Mouse (Mus musculus): ENCODE results near the gene Cmya5. TPM values are rescaled to one million over a fixed set of nuclear protein-coding genes. Genes with fewer than 3 reads are reported as not detected.

Cmya5 gene
- polyA plus RNA-seq, 1 experiment from 2014 or later, result 0.02 TPM

- Histone ChIP-seq H3K27me3 (no peaks in the 10 kb centered on the region), H3K36me3 (no peaks in the 10 kb centered on the region), H3K27ac (no peak overlapping the region), H3K4me3 (replicated peaks) (no peak overlapping the region), H3K4me1 (replicated peaks) (no peaks in the 10 kb centered on the region), H3K4me2 (no peak overlapping the region), H3K9ac (no peak overlapping the region), H3K9me3 (replicated peaks) (no peaks in the 10 kb centered on the region)
- 68% methylated on average over 7 of the region's 7 CpGs for WGBS (ENCODE audit: insufficient replicate concordance)
- DNase-seq, result no peak
- no peak for ATAC-seq (ENCODE audit: low read depth)
Observed at GRCm38 (mm10) chr13:93117241-93117640, 27.3 kb downstream of the Cmya5 start.

GRCm38 (mm10) chr13:93102340-93103090 lies 42.0 kb downstream of the Cmya5 start:
- Histone ChIP-seq H3K9me3 (replicated peaks) (no peaks in the 10 kb centered on the region), H3K27me3 (no peaks in the 10 kb centered on the region), H3K9ac (no peak overlapping the region), H3K4me2 (no peak overlapping the region), H3K27ac (no peak overlapping the region), H3K36me3 (no peaks in the 10 kb centered on the region), H3K4me3 (replicated peaks) (no peak overlapping the region), H3K4me1 (replicated peaks) (no peaks in the 10 kb centered on the region)
- ATAC-seq (ENCODE audit: low read depth) (no peak), DNase-seq (no peak)
- 59% methylated on average over 4 of the region's 4 CpGs for WGBS (ENCODE audit: insufficient replicate concordance)

GRCm38 (mm10) chr13:93098596-93098995 lies 45.9 kb downstream of the Cmya5 start:
- Histone ChIP-seq H3K36me3 (no peaks in the 10 kb centered on the region), H3K4me1 (replicated peaks) (no peaks in the 10 kb centered on the region; the same call in 1 of the 2 replicates), H3K9ac (no peak overlapping the region), H3K4me2 (no peak overlapping the region), H3K9me3 (replicated peaks) (no peaks in the 10 kb centered on the region), H3K27me3 (no peaks in the 10 kb centered on the region), H3K27ac (no peak overlapping the region), H3K4me3 (replicated peaks) (no peak overlapping the region)
- DNase-seq (no peak), ATAC-seq (ENCODE audit: low read depth) (no peak)
- WGBS (ENCODE audit: insufficient replicate concordance), result 68% methylated on average over 3 of the region's 3 CpGs

- Histone ChIP-seq H3K27me3 (no peaks in the 10 kb centered on the region), H3K27ac (no peak overlapping the region), H3K9ac (no peak overlapping the region), H3K4me1 (replicated peaks) (no peaks in the 10 kb centered on the region; the same call in 1 of the 2 replicates), H3K36me3 (no peaks in the 10 kb centered on the region), H3K4me2 (no peak overlapping the region), H3K9me3 (replicated peaks) (no peaks in the 10 kb centered on the region), H3K4me3 (replicated peaks) (no peak overlapping the region)
- ATAC-seq (ENCODE audit: low read depth) (no peak), DNase-seq (no peak)
- 78% methylated on average over 6 of the region's 6 CpGs for WGBS (ENCODE audit: insufficient replicate concordance)
Observed at GRCm38 (mm10) chr13:93096643-93097042, 47.9 kb downstream of the Cmya5 start.

GRCm38 (mm10) chr13:93095097-93095791 lies 49.3 kb downstream of the Cmya5 start:
- Histone ChIP-seq H3K4me1 (replicated peaks) (no peaks in the 10 kb centered on the region; the same call in 1 of the 2 replicates), H3K27me3 (no peaks in the 10 kb centered on the region), H3K27ac (no peak overlapping the region), H3K4me2 (no peak overlapping the region), H3K9ac (no peak overlapping the region), H3K9me3 (replicated peaks) (no peaks in the 10 kb centered on the region), H3K4me3 (replicated peaks) (no peak overlapping the region), H3K36me3 (no peaks in the 10 kb centered on the region)
- no peak for DNase-seq
- no peak for ATAC-seq (ENCODE audit: low read depth)
- 61% methylated on average over 15 of the region's 15 CpGs for WGBS (ENCODE audit: insufficient replicate concordance)

GRCm38 (mm10) chr13:93094204-93094935 lies 50.2 kb downstream of the Cmya5 start:
- ATAC-seq (ENCODE audit: low read depth), result no peak
- H3K4me1 ChIP-seq (replicated peaks), result no peaks in the 10 kb centered on the region; the same call in 1 of the 2 replicates
- H3K9ac ChIP-seq, result no peak overlapping the region
- H3K27ac ChIP-seq, result no peak overlapping the region
- no peaks in the 10 kb centered on the region for H3K27me3 ChIP-seq
- H3K9me3 ChIP-seq (replicated peaks), result no peaks in the 10 kb centered on the region
- no peak overlapping the region for H3K4me2 ChIP-seq
- H3K4me3 ChIP-seq (replicated peaks), result no peak overlapping the region
- no peak for DNase-seq
- WGBS (ENCODE audit: insufficient replicate concordance), result 24% methylated on average over 10 of the region's 10 CpGs
- no peaks in the 10 kb centered on the region for H3K36me3 ChIP-seq

- no peak for DNase-seq
- Histone ChIP-seq H3K4me1 (replicated peaks) (no peaks in the 10 kb centered on the region; the same call in 1 of the 2 replicates), H3K27ac (no peak overlapping the region), H3K27me3 (no peaks in the 10 kb centered on the region), H3K4me3 (replicated peaks) (no peak overlapping the region), H3K36me3 (no peaks in the 10 kb centered on the region), H3K9ac (no peak overlapping the region), H3K9me3 (replicated peaks) (no peaks in the 10 kb centered on the region), H3K4me2 (no peak overlapping the region)
- ATAC-seq (ENCODE audit: low read depth), result no peak
- 28% methylated on average over 5 of the region's 5 CpGs for WGBS (ENCODE audit: insufficient replicate concordance)
Observed at GRCm38 (mm10) chr13:93093697-93094096, 50.8 kb downstream of the Cmya5 start.

GRCm38 (mm10) chr13:93092916-93093429 lies 51.6 kb downstream of the Cmya5 start:
- H3K4me3 ChIP-seq (replicated peaks), result no peak overlapping the region
- no peak overlapping the region for H3K4me2 ChIP-seq
- no peaks in the 10 kb centered on the region for H3K36me3 ChIP-seq
- ATAC-seq (ENCODE audit: low read depth) (no peak), DNase-seq (no peak)
- WGBS (ENCODE audit: insufficient replicate concordance), result 39% methylated on average over 2 of the region's 2 CpGs
- no peaks in the 10 kb centered on the region; the same call in 1 of the 2 replicates for H3K4me1 ChIP-seq (replicated peaks)
- no peaks in the 10 kb centered on the region for H3K9me3 ChIP-seq (replicated peaks)
- no peak overlapping the region for H3K9ac ChIP-seq
- H3K27me3 ChIP-seq, result no peaks in the 10 kb centered on the region
- no peak overlapping the region for H3K27ac ChIP-seq

GRCm38 (mm10) chr13:93091866-93092455 lies 52.6 kb downstream of the Cmya5 start:
- no peak overlapping the region for H3K9ac ChIP-seq
- no peak overlapping the region for H3K4me2 ChIP-seq
- WGBS (ENCODE audit: insufficient replicate concordance), result 69% methylated on average over 10 of the region's 10 CpGs
- H3K27ac ChIP-seq, result no peak overlapping the region
- H3K36me3 ChIP-seq, result no peaks in the 10 kb centered on the region
- DNase-seq (no peak), ATAC-seq (ENCODE audit: low read depth) (no peak)
- no peaks in the 10 kb centered on the region for H3K9me3 ChIP-seq (replicated peaks)
- H3K4me1 ChIP-seq (replicated peaks), result no peaks in the 10 kb centered on the region; the same call in 1 of the 2 replicates
- H3K4me3 ChIP-seq (replicated peaks), result no peak overlapping the region
- no peaks in the 10 kb centered on the region for H3K27me3 ChIP-seq

- Histone ChIP-seq H3K27me3 (no peaks in the 10 kb centered on the region), H3K4me1 (replicated peaks) (no peaks in the 10 kb centered on the region; the same call in 1 of the 2 replicates), H3K36me3 (no peaks in the 10 kb centered on the region), H3K27ac (no peak overlapping the region), H3K9me3 (replicated peaks) (no peaks in the 10 kb centered on the region), H3K9ac (no peak overlapping the region), H3K4me2 (no peak overlapping the region), H3K4me3 (replicated peaks) (no peak overlapping the region)
- DNase-seq (no peak), ATAC-seq (ENCODE audit: low read depth) (no peak)
- 69% methylated on average over 9 of the region's 9 CpGs for WGBS (ENCODE audit: insufficient replicate concordance)
Observed at GRCm38 (mm10) chr13:93091176-93091575, 53.3 kb downstream of the Cmya5 start.

- no peak for DNase-seq
- WGBS (ENCODE audit: insufficient replicate concordance), result 55% methylated on average over 5 of the region's 5 CpGs
- no peak overlapping the region for H3K9ac ChIP-seq
- no peak for ATAC-seq (ENCODE audit: low read depth)
- H3K4me2 ChIP-seq, result no peak overlapping the region
- H3K4me1 ChIP-seq (replicated peaks), result no peaks in the 10 kb centered on the region; the same call in 1 of the 2 replicates
- no peaks in the 10 kb centered on the region for H3K27me3 ChIP-seq
- H3K36me3 ChIP-seq, result no peaks in the 10 kb centered on the region
- no peaks in the 10 kb centered on the region for H3K9me3 ChIP-seq (replicated peaks)
- no peak overlapping the region for H3K27ac ChIP-seq
- H3K4me3 ChIP-seq (replicated peaks), result no peak overlapping the region
Observed at GRCm38 (mm10) chr13:93089481-93089880, 55.0 kb downstream of the Cmya5 start.
